Mouse (Mus musculus): Measurements from ENCODE around the gene Prkn.

- TF ChIP-seq MAX (IDR thresholded peaks at IDR 0.05) (no peak), CTCF (IDR thresholded peaks at IDR 0.05; ENCODE audit: control insufficient read depth, insufficient read depth, insufficient read length) (no peak), MYOD1 (IDR thresholded peaks at IDR 0.05; ENCODE audit: control insufficient read depth, insufficient read length, low read depth) (no peak), MYOG (IDR thresholded peaks at IDR 0.05; ENCODE audit: control insufficient read depth, extremely low read depth, insufficient read length) (no peak), USF1 (IDR thresholded peaks at IDR 0.05; ENCODE audit: low read depth) (no peak), CEBPB (IDR thresholded peaks at IDR 0.05; ENCODE audit: low read depth) (no peak)
Observed at GRCm38 (mm10) chr17:11087088-11087487, 246.9 kb downstream of the Prkn start.
